Mouse (Mus musculus): Measurements from ENCODE around the gene Dusp12.

The Dusp12 gene

DNA sequence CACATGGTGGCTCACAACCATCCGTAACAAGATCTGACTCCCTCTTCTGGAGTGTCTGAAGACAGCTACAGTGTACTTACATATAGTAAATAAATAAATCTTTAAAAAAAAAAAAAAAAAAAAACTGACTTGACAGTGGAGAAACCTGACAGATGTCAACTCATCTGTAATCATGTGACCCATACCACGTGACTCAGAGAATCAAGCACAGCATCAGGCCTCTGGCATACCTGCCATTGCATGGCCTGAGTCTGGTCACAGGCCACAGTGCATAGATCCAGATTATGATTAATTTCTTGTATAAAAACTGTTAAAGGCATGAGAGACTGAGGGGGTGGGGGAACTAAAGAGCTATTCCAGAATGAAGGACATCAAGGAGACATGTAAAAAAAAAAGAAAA lies 26.5 kb downstream of the Dusp12 start:
- no peak for DNase-seq

DNA sequence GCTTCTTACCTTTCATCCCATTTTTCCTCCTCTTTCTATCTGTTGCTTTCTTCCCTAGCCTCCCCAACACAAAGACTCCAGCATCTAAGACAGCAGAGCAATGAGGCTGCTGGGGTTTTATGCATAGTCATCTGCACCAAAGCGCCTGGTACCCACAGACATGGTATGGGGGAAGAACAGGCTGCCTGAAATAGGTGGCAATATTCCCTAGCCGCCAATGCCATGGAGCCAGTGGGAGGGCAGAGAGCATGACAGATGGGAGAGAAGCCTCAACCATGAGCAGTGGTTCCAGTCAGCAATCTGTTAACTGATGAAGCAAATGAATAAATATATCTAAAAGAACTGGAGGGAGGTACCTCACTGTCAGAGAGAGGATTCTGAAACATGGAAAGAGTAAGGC lies 28.0 kb downstream of the Dusp12 start:
- no peak for DNase-seq

DNA sequence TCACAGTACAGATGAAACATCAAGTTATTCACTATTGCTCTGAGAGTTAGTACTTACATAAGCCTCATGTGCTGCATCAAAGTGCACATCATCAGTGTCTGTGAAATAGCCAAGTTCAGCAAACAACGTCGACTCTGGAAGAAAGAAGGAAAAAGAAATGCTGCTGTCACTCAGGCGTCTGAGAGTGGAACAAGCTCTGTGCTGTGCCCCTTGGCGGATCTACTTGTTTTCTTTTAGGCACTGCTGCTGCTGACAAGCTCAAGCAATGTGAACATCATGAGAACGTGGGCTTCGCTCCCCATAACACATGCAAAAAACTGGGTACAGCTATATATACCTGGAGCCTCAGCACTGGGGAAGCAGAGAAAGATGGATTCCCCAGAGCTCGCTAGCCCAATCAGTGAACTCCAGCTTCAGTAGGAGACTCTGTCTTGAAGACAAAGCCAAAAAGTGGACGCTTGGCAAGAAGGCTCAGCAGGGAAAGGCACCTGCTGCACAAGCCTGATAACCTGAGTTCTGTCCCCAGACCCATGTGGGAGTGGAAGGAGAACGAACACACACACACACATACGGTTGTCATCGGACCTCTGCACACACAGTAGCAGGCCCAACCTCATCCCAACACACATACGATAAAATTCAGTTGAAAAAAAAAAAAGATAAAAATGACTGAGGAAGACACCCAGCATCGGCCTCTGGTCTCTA lies 30.1 kb downstream of the Dusp12 start:
- DNase-seq = no peak

DNA sequence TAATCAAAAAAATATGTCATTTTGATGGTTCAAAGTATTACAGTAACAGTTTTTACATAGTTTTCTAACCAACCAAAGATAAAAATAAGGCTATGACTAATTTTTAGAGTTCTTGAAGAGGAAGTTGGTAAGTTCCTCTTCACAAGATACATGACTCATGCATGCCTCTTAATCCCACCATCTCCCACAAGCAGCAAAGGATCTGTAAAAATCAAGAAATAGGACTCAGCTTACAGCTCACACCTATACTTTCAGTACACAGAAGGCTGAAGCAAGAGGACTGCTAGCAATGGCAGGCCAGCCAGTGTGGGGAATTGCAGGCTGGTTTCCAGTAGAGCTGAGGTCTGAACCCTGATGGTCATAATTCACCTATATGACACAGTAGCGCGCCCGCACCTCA lies 31.7 kb downstream of the Dusp12 start:
- DNase-seq = peak in 1 of 2 experiments; percentile 29

DNA sequence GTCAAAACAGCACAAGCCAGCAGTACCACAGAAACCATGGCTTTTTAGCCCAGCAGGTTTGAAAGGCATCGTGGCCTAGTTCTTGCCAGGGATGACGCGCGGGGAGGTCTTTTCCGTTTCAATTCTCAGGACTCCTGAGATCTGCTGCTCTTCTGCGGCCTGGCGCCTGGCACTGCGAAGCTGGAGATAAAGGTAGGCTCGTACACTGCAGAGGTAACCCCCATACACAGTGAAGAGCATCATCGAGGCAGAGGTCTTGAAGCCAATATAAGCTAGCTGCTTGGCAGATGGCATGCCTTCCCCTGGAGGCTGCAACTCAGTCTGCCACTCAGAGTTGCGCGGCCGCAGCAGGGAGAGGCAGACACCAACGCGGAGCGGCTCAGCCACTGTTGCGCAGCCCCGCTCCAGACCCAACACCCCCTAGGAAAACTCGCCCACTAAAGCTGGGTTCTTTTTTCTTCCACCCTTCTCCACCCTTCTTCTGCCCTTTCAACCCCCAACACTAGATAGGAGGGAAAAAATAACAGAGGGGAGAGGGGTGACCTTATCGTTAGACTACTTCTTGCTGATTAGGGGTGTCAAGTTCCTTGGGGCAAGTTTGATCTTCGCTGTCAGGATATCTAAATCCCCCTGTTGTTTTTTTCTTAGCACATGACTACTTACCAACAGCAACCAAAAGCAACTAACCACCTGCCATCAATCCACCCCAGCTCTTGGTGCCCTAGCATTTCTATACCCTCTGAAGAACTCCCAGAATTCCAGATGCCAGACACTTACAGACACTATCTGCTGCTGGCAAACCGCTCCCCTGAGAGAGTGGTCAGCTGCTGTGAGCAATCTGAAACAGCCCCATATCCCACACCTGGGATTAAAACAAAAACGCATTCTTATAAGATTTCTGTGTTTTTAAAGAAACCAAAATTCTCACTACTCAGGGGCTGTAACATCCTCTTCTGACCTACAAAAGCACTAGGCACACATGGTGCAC lies 34.4 kb downstream of the Dusp12 start:
- no peak for DNase-seq

DNA sequence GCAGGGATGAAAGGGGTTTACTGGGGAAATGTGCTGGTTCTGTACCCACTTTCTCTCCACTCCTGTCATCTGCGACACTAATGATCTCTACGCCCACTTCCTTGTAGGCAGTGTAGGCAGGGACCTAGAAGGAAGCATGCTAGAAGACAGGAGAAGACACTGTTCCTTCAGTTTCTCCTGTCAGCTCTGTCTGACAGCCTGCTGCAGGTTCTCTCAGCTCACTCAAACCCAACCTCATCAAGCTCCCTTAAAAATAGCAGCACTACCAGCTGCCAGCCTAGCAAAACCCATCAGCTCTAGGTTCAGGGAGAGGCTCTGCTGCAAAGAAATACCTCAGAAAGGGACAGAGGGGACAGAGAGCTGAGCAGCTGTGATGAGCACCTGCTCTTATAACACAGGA lies 35.3 kb downstream of the Dusp12 start:
- DNase-seq = no peak

DNA sequence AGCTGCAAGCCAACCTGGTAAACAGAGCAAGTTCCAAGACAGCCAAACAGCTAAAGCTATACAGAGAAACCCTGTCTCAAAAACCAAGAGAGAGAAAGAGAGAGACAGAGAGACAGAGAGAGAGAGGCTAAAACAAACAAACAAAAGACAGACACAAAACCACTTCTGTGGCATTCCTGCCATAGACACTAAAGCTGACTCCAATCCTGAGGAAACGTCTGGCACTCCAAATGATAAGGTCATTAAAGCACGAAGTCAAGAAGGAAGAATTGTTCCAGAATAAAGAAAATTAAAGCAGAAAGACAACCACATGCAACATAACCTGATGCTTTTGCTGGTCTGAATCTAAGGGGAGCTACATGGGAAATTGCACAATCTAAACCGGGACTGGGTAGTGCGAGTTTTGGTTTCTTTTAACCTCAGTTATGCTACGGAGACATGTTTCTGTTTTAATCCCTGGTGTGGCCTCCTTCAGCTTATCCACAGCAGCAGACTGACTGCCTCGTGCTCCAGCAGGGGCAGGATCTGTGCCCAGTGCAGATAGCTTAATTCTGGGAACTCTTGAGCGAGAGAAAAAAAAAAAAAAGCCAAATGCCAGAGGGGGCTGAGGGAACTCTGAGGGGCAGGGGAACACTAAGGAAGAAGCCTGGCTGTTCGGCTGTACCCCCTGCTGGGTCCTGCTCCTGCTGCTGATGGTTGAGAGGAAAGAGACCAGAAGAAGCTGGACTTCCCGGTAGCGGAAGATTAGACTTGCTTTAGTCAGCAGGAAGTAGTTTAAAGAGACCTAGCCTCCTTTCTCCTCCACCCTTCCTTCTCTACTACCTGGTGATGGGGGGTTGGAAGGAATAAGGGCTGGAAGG lies 39.7 kb downstream of the Dusp12 start:
- no peak for DNase-seq

DNA sequence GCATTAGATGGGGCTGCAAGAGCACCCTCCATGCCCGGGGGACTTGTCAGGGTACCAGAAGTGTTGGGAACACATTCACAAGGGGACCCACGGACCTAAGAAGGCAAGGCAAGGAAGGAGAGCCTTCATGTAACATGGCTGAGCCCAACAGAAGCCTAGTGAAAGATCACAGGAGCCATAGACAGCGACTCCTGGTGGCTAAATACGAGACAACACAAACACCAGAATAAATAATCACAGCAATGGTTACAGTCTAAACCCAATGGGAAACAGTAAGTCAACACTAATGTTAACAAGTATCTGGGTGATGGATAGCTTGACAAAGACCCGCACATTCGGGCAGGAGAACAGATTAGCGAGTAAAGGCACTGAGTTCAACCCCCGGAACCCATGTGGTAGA lies 41.0 kb downstream of the Dusp12 start:
- DNase-seq = no peak

DNA sequence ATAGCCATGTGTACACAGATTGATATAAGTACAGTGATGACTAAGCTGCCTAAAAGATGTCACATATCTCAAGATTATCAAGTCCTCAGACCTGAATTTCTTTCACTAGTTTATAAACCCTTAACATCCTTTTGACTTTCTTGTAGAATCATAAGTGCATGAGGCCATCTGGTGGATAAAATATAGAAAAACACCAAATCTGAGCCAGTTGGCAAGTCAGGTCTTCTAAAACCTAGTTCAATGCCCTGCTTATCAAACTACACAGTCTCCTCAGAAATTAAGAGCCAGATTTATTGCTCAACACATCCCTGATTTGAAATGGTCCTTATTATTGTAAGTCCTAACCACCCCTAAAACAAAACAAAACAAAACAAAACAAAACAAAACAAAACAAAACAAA lies 45.7 kb downstream of the Dusp12 start:
- no peak for DNase-seq

DNA sequence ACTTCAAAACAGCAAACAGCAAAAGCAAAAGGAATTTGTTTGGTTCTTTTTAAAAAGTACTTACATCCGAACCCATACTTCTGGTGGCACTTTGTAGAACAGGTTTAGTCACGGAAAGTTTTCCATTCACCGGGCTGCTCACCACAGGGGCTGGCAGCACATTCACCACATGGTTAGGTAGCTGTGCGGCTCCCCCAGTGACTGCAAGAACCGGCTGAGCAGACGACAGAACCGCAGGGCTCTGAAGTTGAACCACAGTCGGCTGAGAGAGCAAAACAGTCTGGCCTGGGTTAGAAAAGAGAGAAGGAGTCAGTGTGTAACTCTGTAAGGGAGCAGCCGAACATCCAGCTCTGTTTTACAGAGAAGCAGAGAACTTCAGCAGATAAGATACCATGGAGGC lies 50.6 kb downstream of the Dusp12 start:
- no peak for DNase-seq

DNA sequence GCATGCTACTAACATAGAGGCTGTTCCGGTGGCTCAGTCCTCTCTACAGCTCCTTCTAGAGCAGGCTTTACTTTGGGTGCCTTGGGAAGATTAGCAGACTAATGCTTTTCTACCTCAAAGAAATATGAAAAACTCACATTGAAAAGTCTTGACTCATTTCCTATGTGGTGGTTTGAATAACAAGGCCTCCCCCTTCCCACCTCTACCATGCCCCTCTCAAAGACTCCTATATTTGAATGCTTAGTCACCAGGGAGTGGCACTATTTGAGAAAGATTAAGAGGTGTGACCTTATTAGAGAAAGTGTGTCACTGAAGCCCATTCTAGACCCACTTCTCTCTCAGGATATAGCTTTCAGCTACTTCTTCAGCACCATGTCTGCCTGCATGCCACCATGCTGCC lies 55.6 kb downstream of the Dusp12 start:
- DNase-seq = no peak

DNA sequence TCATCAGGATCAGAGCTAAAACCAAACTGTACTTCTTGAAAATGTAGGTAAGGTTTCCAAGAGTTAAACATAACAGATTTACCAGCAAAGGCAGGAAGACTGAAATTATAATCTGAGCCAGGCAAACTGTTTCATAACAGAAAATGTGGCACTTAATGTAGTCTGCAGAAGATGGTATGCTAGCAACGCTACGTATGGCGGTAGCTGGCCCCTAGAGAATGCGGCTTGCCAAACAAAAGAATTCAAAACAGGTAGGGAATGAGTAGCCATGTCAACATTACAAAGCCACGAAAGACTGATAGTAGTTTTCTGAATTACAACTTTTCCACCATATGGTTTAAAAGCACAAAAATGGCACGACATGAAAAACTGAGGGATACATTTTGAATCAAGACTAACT lies 56.0 kb downstream of the Dusp12 start:
- no peak for DNase-seq

Measured in spleen, adult 18-20 months (tissue).